Mouse (Mus musculus): Measurements from ENCODE around the gene Gchfr.

Gchfr gene

DNA sequence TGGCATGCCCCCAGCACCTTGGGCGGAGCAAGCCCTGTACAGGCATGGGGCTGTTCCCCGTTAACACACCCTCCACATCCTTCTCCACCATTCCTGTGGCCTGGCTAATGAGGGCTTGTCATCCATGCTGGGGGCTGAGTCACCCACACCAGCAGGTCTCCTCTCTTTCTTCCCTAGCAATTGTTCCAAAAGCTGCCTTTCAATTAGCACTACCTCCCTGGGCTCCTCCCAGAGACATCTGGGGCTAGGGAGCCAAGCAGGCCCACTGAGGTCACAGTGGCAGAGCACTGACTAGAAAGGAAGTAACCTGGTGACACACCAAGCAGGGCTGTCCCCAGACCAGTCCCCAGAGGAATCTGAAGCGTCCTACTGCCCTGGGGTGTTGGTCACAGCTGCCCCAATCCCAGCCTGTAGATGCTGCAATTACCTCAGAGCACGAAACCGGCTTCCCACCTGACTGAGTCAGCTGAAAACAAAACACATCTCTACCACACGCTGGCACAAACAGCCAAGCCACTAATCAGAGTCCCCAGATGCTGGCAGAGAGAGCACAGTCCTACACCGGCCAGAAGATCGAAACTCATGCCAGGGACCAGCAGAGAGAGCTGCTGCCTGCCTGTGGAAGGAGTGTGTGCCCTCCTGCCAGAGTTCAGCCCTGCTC is 6.5 kb downstream of the Gchfr start, which contains the start of gene Gm14137:
Gene Gm14137, plus strand, starts transcription at position 519 of the 661 bp plus-strand sequence.
- peak; percentile 76 for DNase-seq (ENCODE audit: low read depth, low spot score)

DNA sequence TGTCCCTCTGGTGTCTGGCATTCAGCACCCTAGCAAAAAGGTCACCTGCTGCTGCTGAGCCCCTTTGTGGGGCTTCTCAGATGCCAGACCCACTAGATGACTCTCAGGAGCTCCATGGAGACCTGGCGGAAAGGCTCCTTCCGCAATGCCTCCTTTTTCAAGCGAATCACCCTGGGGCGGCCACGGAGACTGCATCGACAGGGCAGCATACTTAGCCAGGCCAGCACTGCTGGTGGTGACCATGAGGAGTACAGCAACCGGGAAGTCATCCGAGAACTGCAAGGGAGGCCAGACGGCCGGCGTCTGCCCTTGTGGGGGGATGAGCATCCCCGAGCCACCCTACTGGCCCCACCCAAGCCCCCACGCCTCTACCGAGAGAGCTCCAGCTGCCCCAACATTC is 7.3 kb downstream of the Gchfr start:
- no peak for DNase-seq (ENCODE audit: low read depth, low spot score)

DNA sequence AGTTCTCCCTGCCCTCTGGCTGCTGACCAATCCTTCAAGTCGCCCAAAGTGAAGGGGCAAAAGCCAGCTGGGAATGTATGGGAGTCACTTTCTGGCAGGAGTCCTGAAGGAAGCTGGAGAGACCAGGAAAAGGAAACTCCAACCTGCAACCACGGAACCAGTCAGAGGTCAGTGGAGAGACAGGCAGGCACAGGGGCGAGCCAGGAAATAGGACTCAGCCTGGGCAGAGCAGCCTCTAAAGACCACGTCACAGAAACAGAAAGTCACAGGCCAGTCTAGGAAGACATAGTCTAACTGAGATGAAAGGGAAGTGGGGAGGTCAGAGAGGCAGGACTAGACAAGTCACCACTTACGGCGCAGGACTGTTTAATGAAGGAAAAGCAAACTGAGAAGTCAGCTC is 8.0 kb downstream of the Gchfr start:
- no peak for DNase-seq (ENCODE audit: low read depth, low spot score)

DNA sequence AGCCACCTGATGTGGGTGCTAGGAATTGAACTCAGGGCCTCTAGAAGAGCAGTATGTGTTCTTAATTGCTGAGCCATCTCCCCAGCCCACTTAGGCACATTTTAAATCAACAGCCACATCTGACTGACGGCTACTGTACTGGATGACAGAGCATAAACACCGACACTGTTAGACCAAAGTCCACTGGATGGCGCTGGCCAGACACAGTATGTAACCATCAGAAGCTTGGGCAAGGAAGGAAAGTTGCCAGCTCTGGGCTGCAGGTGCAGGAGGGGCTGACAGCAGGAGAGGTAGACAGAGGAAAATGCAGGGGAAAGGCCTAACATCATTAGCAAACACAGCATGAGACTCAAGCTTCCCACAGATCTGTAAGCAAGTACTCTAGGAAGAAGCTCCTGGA is 9.2 kb downstream of the Gchfr start:
- DNase-seq (ENCODE audit: low read depth, low spot score): peak; percentile 39

DNA sequence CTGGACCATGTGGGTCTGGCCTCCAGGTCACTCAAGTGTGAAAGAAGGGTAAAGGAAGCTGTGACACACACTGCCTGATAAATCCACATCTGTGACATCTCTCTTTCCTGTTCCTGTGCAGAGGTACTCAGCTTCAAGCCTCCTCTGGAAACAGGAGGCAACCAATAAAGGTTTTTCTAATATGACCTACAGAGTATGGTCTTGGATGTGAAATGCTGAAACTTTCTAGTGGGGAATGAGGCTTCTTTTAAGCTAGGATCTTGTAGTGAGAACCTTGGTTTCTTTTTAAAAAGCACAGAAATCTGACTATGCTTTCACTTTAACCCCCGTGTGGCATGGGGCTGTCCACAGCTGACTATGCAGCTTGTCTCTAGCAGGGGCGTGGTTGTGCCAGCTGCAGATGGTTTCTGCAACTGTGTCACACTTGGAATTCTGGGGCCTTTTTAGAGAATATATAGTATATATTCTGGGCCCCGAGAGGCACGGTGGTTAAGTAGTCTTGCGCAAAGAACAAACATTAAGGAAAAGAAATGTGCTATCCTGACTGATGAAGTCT is 9.9 kb downstream of the Gchfr start:
- DNase-seq (ENCODE audit: low read depth, low spot score): peak; percentile 69

DNA sequence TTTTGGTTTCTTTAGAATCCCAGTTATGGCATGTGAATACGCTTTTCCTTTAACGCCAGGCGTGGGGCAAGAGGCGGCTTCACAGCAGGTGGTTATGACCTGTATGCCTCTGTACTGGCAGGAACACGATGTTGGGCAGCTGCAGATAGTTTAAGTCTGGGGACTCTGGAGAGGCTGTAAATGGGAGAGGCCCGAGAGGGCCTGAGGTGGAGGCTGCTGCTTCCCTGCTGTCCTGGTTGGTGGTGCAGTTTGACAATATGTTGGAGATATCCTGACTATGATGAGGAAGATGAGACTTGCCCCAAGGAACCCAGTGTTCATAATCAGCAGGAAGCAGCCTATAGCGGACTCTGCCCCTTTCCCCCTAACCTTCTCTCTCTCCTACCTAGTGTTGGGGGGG is 15.3 kb downstream of the Gchfr start:
- DNase-seq (ENCODE audit: low read depth, low spot score): no peak

DNA sequence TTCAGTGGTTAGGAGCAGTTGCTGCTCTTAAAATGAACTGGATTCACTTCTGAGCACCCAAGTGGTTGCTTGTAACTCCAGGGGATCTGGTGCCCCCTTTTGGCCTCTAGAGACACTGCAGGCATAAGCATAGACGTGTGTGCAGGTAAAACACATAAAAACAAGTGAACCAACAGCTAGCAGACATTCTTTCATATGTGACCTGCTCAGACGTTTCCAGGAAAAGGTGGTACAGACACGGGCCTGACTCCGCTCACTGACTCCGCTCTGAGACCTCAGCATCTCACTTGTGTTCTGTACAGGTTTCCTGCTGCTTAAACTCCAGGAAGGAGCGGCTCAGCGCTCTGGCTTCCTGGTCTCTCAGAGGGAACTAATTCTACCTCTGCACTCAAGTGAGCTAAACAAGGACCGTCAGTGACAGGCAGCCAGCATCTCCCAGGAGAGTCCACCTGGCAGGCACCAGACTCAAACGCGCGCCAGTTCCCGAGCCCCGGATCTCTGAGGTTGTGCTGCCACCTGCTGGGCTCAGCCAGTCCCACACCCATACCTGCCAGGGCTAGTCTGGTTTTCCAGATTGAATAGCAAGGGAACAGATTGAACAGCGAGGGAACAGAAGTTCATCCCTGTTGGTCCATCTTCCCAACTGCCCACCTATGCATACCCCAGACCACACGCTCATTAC is 21.6 kb downstream of the Gchfr start:
- peak; percentile 86 for DNase-seq (ENCODE audit: low read depth, low spot score)

DNA sequence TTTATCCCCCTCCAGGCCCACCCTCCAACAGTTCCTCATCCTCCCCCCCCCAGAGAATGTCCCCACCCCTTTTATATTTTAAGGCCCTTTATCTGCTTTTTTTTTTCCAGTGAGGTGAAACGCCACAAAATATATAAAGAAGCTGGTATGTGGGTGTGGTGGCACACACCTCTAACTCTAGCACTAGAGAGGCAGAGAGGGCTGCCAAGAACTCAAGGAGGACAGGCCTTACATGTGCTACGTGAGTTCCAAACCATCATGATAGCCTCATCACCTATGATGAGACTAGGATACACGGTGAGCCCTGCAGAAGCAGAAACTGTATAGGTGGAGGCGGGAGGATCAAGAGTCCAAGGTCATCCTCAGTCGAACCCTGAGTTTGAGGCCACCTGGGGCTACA is 23.4 kb downstream of the Gchfr start:
- no peak for DNase-seq (ENCODE audit: low read depth, low spot score)

DNA sequence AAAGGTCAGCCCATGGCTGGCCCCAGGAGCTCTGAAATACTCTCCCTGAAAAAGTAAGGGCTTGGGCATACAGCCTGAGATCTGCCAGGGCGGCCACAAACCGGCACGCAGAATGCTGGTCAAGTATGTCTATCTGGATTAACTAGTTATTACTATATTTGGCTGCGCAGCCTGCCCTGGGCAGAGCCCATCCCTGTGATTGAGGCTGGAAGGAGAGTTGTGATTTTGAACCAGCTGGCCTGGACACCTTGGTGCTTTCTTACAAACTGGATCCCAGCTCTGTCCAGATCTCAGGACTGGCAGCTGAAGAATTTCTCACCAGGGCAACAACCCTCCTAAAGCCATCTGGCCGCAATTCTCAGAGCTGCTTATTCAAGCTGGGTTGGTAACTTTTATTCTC is 26.6 kb downstream of the Gchfr start:
- no peak for DNase-seq (ENCODE audit: low read depth, low spot score)

DNA sequence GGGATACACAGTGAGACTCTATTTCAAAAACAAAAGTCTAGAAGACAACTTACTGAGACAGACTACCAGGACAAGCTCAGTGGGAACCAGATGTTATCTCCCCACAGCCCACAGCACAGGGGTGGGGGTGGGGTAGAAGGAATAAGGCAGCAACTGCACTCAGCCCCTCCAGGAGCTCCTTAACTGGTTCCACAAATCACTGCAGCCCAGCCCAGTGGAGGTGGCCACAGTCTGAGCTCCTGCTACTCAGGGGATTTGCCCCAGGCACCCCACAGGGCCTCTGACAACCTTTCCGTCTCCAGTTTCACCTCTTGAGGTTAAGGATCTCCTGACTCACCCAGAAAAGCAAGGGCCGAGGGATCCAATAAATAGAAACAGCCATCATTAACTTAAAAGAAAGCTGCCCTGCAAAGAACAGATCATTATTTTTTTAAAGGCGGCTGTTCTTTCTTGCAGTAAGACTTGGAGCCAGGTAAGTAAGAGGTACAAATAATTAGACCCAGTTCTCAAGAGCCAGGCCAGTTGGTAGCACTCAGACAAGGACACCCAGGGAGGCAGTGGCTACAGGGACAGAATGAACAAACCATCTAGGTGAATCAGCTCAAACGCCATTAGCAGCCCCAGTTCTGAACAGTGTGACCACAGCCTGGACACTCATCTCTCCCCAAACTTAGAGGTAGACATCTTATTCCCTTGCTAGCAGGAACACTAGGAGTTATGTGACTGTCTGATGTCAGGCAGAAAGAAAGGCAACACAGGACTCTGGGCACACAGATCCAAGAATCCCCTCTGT is 28.9 kb downstream of the Gchfr start:
- no peak for DNase-seq (ENCODE audit: low read depth, low spot score)

DNA sequence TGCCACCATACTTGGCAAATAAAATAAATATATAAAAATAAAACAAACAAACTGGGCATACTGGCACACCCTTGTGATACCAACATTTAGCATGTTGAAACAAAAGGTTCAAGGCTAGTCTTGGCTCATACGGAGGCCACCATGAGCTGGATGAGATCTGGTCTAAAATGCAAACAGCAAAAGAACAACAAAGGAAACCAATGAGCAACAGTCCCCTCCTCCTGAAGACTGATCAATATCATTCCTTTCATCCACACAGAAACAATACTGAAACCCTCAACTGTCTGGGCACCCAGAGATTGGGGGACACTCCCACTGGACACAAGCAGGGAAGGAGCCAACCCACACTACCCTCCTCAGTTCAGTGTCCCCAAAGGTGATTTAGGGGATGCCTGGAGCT is 29.9 kb downstream of the Gchfr start:
- DNase-seq (ENCODE audit: low read depth, low spot score): no peak

DNA sequence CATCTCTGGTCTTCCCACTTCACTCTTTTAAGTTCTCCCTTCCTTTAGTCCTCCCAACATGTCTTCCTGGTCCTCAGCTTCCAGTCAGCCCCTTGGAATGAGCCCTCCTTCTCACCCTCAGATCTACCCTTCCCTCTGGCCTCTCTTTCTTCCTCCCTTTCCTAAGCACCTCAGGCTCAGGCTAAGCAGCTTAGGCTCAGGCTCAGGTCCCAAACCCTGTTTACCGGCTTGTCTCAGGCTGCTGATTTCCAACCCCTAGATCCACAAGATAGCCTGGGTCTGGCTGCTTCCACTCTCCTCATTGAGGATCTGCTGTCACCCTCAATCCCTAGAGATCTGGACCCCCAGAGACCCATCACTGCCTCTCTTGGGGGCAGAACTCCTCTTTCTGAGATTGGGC is 30.5 kb downstream of the Gchfr start:
- no peak for DNase-seq (ENCODE audit: low read depth, low spot score)

DNA sequence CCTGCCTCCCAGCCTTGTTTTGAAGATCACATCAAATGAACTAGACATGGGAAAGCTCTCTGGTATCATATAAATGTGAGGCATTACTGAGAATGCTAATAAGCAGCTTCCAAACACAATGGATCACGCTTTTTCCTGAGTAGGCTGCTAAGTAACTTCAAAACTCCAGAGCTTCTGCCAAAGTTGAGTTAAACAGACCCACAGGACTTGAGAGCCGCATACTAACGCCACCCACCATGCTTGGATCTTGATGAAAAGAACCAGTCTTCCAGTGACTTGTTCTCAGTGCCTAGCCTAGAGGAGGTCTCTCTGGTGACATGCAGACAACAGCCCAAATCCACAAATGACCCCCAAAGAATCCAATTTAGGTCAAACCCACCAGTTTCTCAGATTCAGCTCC is 31.4 kb downstream of the Gchfr start:
- no peak for DNase-seq (ENCODE audit: low read depth, low spot score)

DNA sequence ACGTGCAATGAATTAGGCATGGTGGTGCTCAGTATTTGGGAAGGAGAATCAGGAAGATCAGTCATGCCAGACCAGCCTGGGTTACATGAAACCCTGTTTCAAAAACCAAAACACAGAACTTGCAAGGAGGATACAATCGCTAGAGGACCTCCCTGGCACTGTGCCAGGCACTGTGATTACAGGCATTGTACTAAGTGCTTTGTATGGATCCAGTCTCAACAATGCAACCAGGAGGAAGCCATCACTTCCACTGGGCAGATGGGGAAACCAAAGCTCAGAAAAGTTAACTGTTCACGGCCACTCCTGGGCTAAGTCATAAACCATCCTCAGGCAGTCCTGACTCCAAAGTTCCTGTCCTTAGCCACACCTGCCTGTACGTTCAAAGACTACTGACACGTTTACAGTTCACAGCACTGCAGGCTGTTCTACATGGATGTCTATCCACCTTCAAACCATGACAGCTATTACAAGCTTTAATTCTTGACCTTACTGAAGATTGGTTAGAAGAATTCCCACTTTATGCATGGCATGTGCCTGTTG is 35.4 kb downstream of the Gchfr start:
- no peak for DNase-seq (ENCODE audit: low read depth, low spot score)

DNA sequence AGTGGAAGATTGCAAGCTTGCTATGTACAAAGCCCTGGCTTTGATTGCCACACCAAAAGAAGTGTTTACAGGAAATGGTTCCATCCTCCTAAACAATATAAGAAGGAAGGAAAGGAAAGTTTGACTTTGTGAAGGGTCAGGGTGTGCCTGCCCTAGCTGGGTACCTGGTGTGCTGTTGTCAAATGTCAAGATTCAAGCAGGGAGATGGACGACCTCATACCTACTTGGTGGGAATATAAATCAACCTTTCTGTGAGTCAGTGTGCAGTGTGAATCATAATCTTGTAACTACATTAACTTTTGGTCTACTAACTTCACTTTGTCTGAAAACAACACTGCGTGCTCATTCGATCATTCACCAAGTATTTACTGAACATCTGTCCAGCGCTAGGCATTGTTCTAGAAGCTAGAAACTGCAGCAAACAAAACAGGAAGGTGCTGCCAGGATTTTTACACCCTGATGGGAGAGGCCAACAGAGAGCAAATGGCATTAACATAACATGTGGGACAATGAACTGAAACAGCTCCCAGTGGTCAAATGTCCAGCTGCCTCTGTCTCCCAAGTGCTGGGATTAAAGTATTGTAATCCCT is 36.4 kb downstream of the Gchfr start:
- DNase-seq (ENCODE audit: low read depth, low spot score): no peak

DNA sequence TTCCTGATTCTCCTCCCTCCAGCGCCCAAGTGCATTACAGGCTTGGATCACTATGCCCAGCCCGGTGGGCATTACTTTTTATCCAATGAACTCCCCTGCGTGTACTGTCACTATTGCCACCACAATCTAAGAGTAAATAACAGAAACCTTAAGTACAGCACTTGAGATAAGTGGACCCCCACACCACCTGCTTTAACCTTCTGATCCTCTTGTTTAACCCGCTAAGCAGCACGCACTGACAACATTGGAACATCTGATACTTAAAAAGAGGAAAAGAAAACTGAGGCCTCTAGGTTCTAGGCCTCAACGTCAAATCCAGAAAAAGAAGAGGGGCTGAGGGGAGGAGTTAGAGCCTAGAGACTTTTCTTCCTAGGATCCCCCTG is 40.4 kb downstream of the Gchfr start:
- no peak for DNase-seq (ENCODE audit: low read depth, low spot score)

DNA sequence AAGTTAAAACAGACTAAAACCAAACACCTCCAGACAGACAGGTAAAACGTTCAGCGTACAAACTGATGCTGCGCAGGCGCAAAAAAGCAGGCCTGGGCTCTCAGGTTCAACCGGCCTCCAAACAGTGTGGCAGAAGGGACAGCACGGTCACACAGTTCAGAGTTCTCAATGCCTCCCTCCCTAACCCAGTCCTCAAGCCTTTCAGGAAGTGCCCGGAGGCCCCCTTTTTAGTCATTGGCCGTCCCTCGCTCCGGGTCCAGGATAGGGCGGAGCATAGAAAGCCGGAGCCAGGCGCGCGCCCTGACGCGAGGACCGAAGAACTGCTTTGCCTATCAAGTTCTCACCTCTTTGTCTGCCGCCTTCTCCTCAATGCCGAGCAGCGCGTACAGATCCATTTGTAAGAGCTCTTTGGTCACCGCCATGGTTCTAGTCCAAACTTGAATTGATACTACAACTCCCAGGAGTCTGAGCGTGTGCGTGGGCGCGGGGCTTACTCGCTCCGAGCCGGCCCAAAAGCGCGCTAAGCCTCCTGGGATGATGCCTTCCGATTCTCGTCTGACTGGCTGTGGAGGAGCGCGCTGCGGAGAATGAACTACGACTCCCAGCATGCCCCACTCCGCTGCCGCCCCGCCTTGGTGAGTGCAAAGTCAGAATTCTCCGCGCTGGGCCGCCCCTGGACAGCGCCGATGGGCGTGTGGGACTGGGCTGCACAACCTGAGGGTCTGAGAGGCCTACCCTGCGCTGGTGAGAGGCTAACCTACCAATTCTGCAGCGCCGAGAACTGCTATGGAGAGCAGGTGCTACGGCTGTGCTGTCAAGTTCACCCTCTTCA is 41.0 kb downstream of the Gchfr start, which contains the start of the genes Zfyve19 and Dnajc17:
Gene Zfyve19, plus strand, starts transcription at position 274 of the 832 bp plus-strand sequence.
Gene Dnajc17, minus strand, starts transcription at position 452 of the 832 bp plus-strand sequence.
- peak; percentile 97 for DNase-seq (ENCODE audit: low read depth, low spot score)

DNA sequence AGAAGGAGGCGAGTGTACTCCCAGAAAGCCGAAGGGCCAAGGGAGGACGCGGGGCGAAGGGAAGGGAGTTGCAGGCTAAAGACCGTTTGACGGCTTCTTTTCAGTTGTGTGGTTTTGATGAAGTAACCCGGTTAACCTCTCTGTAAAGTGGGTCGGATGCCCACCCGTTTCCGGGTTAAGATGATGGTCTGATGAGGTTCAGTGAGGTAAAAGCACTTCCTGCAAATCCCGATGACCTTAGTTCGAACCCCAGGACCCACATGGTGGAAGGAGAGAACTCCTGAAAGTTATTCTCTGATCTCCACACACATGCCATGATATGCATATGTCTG is 41.6 kb downstream of the Gchfr start:
- DNase-seq (ENCODE audit: low read depth, low spot score): no peak

All from A20 (cell line).